Mouse (Mus musculus): ENCODE measurements around the gene Gdpd5.

DNA sequence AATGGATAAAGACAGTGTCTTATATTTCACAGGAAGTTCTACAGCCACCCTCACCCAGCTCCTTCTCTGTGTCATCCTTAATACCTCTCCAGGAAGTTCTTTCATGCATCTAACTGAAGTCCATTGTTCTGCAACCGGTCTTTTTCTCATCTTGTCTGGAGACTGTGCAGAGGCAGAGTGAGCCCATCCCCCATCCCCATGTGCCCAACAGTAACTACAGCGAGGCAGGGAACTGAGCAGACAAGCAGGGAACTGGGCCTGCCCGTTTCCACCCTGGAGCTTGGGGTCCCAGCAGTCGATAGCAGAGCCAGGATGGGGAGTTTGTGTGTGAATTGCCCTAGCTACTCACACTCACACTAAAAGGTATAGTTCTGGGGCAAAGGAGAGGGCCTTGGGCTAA lies 9.3 kb downstream of the Gdpd5 start:
- TF ChIP-seq CTCF (IDR thresholded peaks at IDR 0.05; ENCODE audit: low read depth) (no peak), EP300 (IDR thresholded peaks at IDR 0.05; ENCODE audit: low read depth) (no peak)
